Comparison of ENCODE assay signal across 10 mouse cellular contexts in genomic region chr17:42985837-42986589, GRCm38 (mm10). TPM values are rescaled to one million over a fixed set of nuclear protein-coding genes. Genes with fewer than 3 reads are reported as not detected.
DNase-seq lines count a peak whose midpoint lies in the region; ATAC-seq and TF ChIP-seq lines count a peak whose summit lies in the region.
"Had no signal": no experiment of that assay in that cellular context is flagged by ENCODE, and none has a peak within 500 bp of the region (broad histone marks: within the 10 kb centered on the region; RNA-seq: fewer than 3 reads in every experiment).

No protein-coding gene starts in this region.

- no peak for DNase-seq in layer of hippocampus, adult 2 months (ENCODE audit: low spot score in 2 of 2)
- DNase-seq in layer of hippocampus, adult 9-10 months (ENCODE audit: low spot score), result no peak
- DNase-seq in left cerebral cortex, postnatal 36 days (ENCODE audit: low spot score in 2 of 2), result no peak
- DNase-seq in Muller cell, postnatal 12 days (ENCODE audit: inconsistent ontology term), result no peak

- no peaks in the 10 kb centered on the region for H3K9me3 ChIP-seq in ES-Bruce4 (replicated peaks; ENCODE audit: control insufficient read depth, insufficient read depth, low read length, poor library complexity, severe bottlenecking)
- H3K9me3 ChIP-seq in forebrain, embryonic 12.5 days, result no peaks in the 10 kb centered on the region
- H3K9me3 ChIP-seq: embryonic facial prominence, embryonic 12.5 days; neural tube, embryonic 13.5 days had no signal

- no peak overlapping the region for H3K4me2 ChIP-seq in forebrain, embryonic 12.5 days
- H3K4me2 ChIP-seq: embryonic facial prominence, embryonic 12.5 days; neural tube, embryonic 13.5 days had no signal

- H3K27ac ChIP-seq in layer of hippocampus, adult 2 months, result no peak overlapping the region
- H3K27ac ChIP-seq in ES-Bruce4 (ENCODE audit: insufficient read depth, low read length), result no peak overlapping the region
- no peak overlapping the region for H3K27ac ChIP-seq in forebrain, embryonic 12.5 days
- H3K27ac ChIP-seq: embryonic facial prominence, embryonic 12.5 days; neural tube, embryonic 13.5 days had no signal

- intact Hi-C loops in left cerebral cortex, postnatal 36 days (cut with DNase I), result no loop called here

- peak; percentile 82 for ATAC-seq in common myeloid progenitor, adult 5-6 weeks (replicated peaks; ENCODE audit: low read depth, poor library complexity, severe bottlenecking)
- peak; percentile 91 for ATAC-seq in megakaryocyte progenitor cell, adult 5-6 weeks (replicated peaks; ENCODE audit: poor library complexity)
- ATAC-seq in forebrain, embryonic 12.5 days (ENCODE audit: low FRiP score), result no peak

- peak; percentile 61 for TF ChIP-seq CTCF in layer of hippocampus, adult 2 months (conservative IDR thresholded peaks at IDR 0.05)
- peak; percentile 51 for TF ChIP-seq CTCF in ES-Bruce4 (IDR thresholded peaks at IDR 0.05; ENCODE audit: low read depth, low read length)

- no peak overlapping the region for H3K4me3 ChIP-seq in layer of hippocampus, adult 2 months
- H3K4me3 ChIP-seq in ES-Bruce4 (ENCODE audit: low read depth, low read length), result no peak overlapping the region
- no peak overlapping the region for H3K4me3 ChIP-seq in forebrain, embryonic 12.5 days (replicated peaks)
- H3K4me3 ChIP-seq: embryonic facial prominence, embryonic 12.5 days; neural tube, embryonic 13.5 days had no signal

- H3K27me3 ChIP-seq in ES-Bruce4 (ENCODE audit: control insufficient read depth, insufficient read depth, low read length, poor library complexity, severe bottlenecking), result no peaks in the 10 kb centered on the region
- no peaks in the 10 kb centered on the region for H3K27me3 ChIP-seq in forebrain, embryonic 12.5 days
- H3K27me3 ChIP-seq: embryonic facial prominence, embryonic 12.5 days; neural tube, embryonic 13.5 days had no signal

- H3K36me3 ChIP-seq in ES-Bruce4 (ENCODE audit: control insufficient read depth, insufficient read depth, low read length, poor library complexity, severe bottlenecking), result no peaks in the 10 kb centered on the region
- H3K36me3 ChIP-seq in forebrain, embryonic 12.5 days (replicated peaks), result no peaks in the 10 kb centered on the region
- H3K36me3 ChIP-seq: embryonic facial prominence, embryonic 12.5 days; neural tube, embryonic 13.5 days had no signal

- no peaks in the 10 kb centered on the region for H3K4me1 ChIP-seq in ES-Bruce4 (ENCODE audit: control insufficient read depth, insufficient read depth, low read length)
- H3K4me1 ChIP-seq in forebrain, embryonic 12.5 days, result no peaks in the 10 kb centered on the region
- H3K4me1 ChIP-seq: embryonic facial prominence, embryonic 12.5 days; neural tube, embryonic 13.5 days had no signal

- WGBS in forebrain, embryonic 12.5 days, result 62% methylated on average over 9 of the region's 9 CpGs

- no peak for TF ChIP-seq POLR2A in ES-Bruce4 (IDR thresholded peaks at IDR 0.05; ENCODE audit: insufficient read depth, low read length)

- no peak for TF ChIP-seq EP300 in ES-Bruce4 (IDR thresholded peaks at IDR 0.05; ENCODE audit: insufficient read depth, low read depth, low read length)

- H3K9ac ChIP-seq in ES-Bruce4 (ENCODE audit: low read depth, poor library complexity, severe bottlenecking), result no peak overlapping the region
- H3K9ac ChIP-seq in forebrain, embryonic 12.5 days, result no peak overlapping the region
- H3K9ac ChIP-seq: embryonic facial prominence, embryonic 12.5 days; neural tube, embryonic 13.5 days had no signal

RNA-seq across cellular contexts. Expression of gene Tnfrsf21, which starts 30.3 kb away (rescaled TPM):
- total RNA-seq in layer of hippocampus, adult 2 months (2021), result 100 to 1,000 TPM; 121 to 123 TPM
- 11.9 and 13.1 TPM in 2 replicates for polyA plus RNA-seq in ES-Bruce4 (2011; ENCODE audit: insufficient read depth, insufficient read length, low read depth, missing spikeins)
- 39.2 and 49.5 TPM in 2 replicates for total RNA-seq in common myeloid progenitor, adult 5-6 weeks (2017)
- total RNA-seq in megakaryocyte progenitor cell, adult 5-6 weeks (2015), result 58.2 and 69.6 TPM in 2 replicates
- total RNA-seq in megakaryocyte progenitor cell, adult 5-6 weeks (2017), result 47.0 and 49.0 TPM in 2 replicates
- 10 to 100 TPM; 76.9 to 79.8 TPM for total RNA-seq in left cerebral cortex, postnatal 36 days (2021)
- polyA plus RNA-seq in forebrain, embryonic 12.5 days (2016; fragmentation: Nextera tagmentation; extraction: Ambion mirVana), result 39.0 and 41.0 TPM in 2 replicates
